Mouse (Mus musculus) left cerebral cortex, postnatal 25 days (tissue): ENCODE data around the gene Adam15. TPM values are rescaled to one million over a fixed set of nuclear protein-coding genes. Genes with fewer than 3 reads are reported as not detected.

Experiments
- total RNA-seq, 2 experiments: library from RNA; stranded (reverse); gene quantifications; 2 replicates each; pipeline ENCODE4 v1.2.3; 2021

Gene Adam15
- total RNA-seq, 2 experiments from 2014 or later: 101 to 105 TPM

Other genes with a start within 250 kb of the Adam15 start
- gene Gm43738, start 248.9 kb downstream of the Adam15 start, total RNA-seq: not detected
- 10 to 100 TPM; 81.0 to 88.8 TPM for gene Fdps, start 248.0 kb downstream of the Adam15 start, total RNA-seq
- gene Pklr, start 213.9 kb downstream of the Adam15 start, total RNA-seq: not detected
- 10 to 100 TPM; 16.0 to 18.7 TPM for gene Hcn3, start 189.8 kb downstream of the Adam15 start, total RNA-seq
- gene Clk2, start 185.2 kb downstream of the Adam15 start, total RNA-seq: 10 to 100 TPM; 39.0 to 46.6 TPM
- 10 to 100 TPM; 67.1 to 70.2 TPM for gene Scamp3, start 172.5 kb downstream of the Adam15 start, total RNA-seq
- gene Fam189b, start 166.9 kb downstream of the Adam15 start, total RNA-seq: 10 to 100 TPM; 61.6 to 64.9 TPM
- gene Gba, start 147.1 kb downstream of the Adam15 start, total RNA-seq: 10 to 100 TPM; 66.5 to 67.7 TPM
- gene Thbs3, start 134.8 kb downstream of the Adam15 start, total RNA-seq: 10 to 100 TPM; 23.6 to 26.5 TPM
- 10 to 100 TPM; 89.5 to 94.5 TPM for gene Mtx1, start 122.9 kb downstream of the Adam15 start, total RNA-seq
- 1 to 10 TPM in 1 of 2 experiments, under 1 TPM in 1; 0.80 to 1.2 TPM for gene Muc1, start 120.9 kb downstream of the Adam15 start, total RNA-seq
- 10 to 100 TPM; 69.2 to 69.4 TPM for gene Krtcap2, start 104.0 kb downstream of the Adam15 start, total RNA-seq
- gene Trim46, start 103.7 kb downstream of the Adam15 start, total RNA-seq: 10 to 100 TPM; 89.8 to 94.3 TPM
- gene Dpm3, start 90.6 kb downstream of the Adam15 start, total RNA-seq: 10 to 100 TPM; 47.8 to 48.1 TPM
- gene Slc50a1, start 79.4 kb downstream of the Adam15 start, total RNA-seq: 10 to 100 TPM; 32.1 to 37.4 TPM
- 1 to 10 TPM; 4.1 to 5.2 TPM for gene Efna1, start 68.9 kb downstream of the Adam15 start, total RNA-seq
- 10 to 100 TPM; 51.3 to 56.8 TPM for gene Efna3, start 27.0 kb downstream of the Adam15 start, total RNA-seq
- under 1 TPM; 0.27 to 0.37 TPM for gene Efna4, start 12.0 kb downstream of the Adam15 start, total RNA-seq
- gene Dcst2, start 12.0 kb upstream of the Adam15 start, total RNA-seq: under 1 TPM in 1 of 2 experiments, not detected in 1; 0.32 TPM
- not detected for gene Dcst1, start 15.3 kb upstream of the Adam15 start, total RNA-seq
- 10 to 100 TPM; 11.9 to 14.8 TPM for gene Zbtb7b, start 44.8 kb upstream of the Adam15 start, total RNA-seq
- 1 to 10 TPM in 1 of 2 experiments, not detected in 1; 3.0 TPM for gene Lenep, start 52.8 kb upstream of the Adam15 start, total RNA-seq
- gene Flad1, start 61.9 kb upstream of the Adam15 start, total RNA-seq: 10 to 100 TPM; 32.6 to 32.9 TPM
- gene Cks1b, start 68.4 kb upstream of the Adam15 start, total RNA-seq: 1 to 10 TPM; 1.9 to 3.1 TPM
- 10 to 100 TPM; 10.7 to 14.6 TPM for gene Shc1, start 68.4 kb upstream of the Adam15 start, total RNA-seq
- gene Pygo2, start 80.2 kb upstream of the Adam15 start, total RNA-seq: 10 to 100 TPM; 51.6 to 60.2 TPM
- 10 to 100 TPM; 37.5 to 38.6 TPM for gene Pbxip1, start 86.7 kb upstream of the Adam15 start, total RNA-seq
- 10 to 100 TPM; 31.0 to 33.1 TPM for gene Pmvk, start 104.5 kb upstream of the Adam15 start, total RNA-seq
- gene Kcnn3, start 170.2 kb upstream of the Adam15 start, total RNA-seq: 10 to 100 TPM; 20.3 to 22.8 TPM